Mouse (Mus musculus) gastrocnemius, postnatal 36 days (tissue): ENCODE measurements around the gene Ipp. TPM values are rescaled to one million over a fixed set of nuclear protein-coding genes. Genes with fewer than 3 reads are reported as not detected.
A peak's percentile ranks its signal among the peaks of the same experiment; 100 is the strongest.

Experiments
- DNase-seq, 2 experiments: peaks; one replicate each; pipeline ENCODE4 v3.0.0; 2022
- intact Hi-C: fragments of 180-260 bp; cut with DNase I; formaldehyde crosslinking; loops from one replicate; pipeline ENCODE4 v1.15.1; 2025
- total RNA-seq, 2 experiments: library from RNA; stranded (reverse); gene quantifications; 2 replicates each; pipeline ENCODE4 v1.2.3; 2021

The Ipp gene
- total RNA-seq, 2 experiments from 2014 or later = 13.8 to 14.6 TPM

DNA sequence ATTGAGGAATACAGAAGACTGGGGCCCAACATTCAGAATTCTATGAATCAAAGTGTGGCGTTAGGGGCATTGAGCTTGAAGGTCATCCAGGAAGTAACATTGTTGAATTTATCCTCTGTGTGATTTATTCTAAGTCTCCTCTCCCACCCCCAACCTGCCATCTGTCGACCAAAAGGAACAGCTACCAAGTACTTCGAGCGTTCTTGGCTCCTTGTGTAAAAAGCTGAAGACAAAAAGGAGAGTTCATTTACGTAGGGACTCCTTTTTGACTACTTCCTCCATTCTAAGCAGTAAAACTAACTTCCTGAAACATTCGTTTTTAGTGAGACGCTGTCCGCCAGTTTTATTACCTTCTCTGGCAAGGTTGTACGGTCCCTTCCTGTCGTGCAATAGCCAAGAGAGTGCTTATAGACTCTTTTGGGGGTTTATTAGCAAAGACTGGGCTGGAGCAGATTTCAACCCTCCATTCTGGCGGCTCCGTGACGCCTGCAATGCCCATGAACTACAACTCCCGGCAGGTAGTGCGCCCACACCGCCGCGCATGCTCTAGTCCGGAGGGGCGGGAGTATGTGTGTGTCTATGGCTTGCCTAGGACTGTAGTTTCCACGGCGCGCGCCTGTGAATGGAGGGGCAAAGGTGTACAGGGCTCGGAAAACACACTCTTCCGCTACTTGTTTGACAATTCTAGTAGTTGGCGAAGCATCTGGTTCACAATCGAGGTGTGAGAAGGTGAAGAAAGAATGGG, 49.4 kb downstream of the Ipp start:
- peak; percentile 90 to 92 for DNase-seq
- intact Hi-C loops = loop anchor here (1.0 kb wide), 1 partner anchor 41 kb away; no protein-coding TSS in a partner anchor

DNA sequence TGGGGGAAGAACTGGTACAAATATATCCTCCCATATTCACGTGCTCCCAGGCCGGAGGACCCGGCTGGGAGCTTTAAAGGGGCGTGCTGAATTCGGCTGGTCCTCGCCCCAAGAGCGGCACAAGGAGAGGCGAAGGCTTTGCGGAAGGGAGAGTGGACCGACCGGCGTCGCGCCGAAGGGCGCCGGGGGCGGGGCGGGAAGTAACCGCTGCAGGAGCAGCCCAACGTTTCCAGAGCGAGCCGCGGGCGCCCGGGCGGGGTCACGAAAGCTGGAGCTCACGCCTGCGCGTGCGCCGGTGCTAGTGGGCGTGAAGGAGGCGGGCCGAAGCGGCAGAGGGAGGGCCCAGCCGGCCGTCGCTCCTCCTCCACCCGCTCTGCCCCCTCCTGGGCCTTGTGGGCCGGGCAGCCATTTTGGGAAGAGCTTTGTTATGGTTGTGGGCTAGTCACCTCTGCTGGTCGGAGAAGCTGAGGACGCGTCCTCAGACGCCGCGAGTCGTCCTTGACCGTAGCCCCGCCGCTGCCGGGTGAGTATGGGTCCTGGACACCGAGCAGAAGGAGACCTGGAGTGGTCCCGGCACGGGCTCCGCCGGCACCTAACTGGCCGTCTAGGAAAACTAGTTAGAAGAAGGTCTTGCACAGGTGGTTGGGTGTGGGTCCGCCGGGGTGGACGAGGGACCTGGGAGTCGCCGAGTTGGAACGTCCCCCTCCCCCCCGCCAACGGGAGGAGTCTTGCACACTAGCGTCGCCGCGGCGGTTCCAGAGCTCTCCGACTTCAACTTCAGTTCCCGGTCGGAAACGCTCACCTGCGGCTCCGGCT, 50.2 kb downstream of the Ipp start, which contains the start of gene Gpbp1l1:
TSS of gene Gpbp1l1 (plus strand) at position 353 of the 816 bp plus-strand sequence.
- intact Hi-C loops = loop anchor here (1.0 kb wide), 1 partner anchor 40 kb away; no protein-coding TSS in a partner anchor
- DNase-seq = peak; percentile 97 to 98

DNA sequence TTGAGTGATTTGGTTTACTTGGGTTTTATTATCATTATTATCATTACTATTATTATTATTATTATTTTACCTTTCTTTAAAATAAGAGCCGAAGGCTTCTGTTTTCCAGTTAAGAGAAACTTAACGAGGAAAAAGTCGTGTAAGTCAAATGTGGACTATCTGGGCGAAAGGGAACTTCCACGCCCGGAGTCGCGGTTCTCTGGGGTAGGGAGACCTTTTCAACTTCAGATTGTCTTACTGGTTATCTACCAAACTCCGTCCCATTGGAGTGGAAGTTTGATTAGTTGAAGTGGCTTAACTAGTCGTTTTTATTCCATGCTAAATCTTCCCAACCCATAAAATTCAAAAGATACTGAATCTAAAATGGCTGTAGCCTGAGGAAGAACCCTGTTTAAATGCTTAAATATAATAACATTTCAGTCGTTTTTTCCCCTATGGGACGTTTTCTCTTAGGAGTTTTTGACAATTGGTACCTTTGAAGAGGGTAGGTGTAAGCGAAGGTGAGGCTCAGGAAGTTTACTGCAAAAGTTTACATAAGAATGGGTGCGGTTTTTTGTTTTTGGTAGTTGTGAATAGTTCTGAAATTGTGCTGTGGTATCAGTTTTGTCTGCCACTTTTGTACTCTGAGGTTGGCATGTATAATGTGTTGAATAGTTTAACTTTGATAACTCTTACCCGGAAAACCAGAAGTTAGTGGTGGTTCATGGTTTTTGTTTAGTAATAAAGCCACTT, 51.0 kb downstream of the Ipp start:
- intact Hi-C loops = no loop called here
- DNase-seq = no peak

Other genes starting within 250 kb of the Ipp start
- 10 to 100 TPM; 81.2 to 85.0 TPM for gene Mast2, start 43.4 kb upstream of the Ipp start, total RNA-seq
- gene Tmem69, start 48.4 kb downstream of the Ipp start, total RNA-seq = 10 to 100 TPM; 15.2 to 17.7 TPM
- 10 to 100 TPM; 29.6 to 33.9 TPM for gene Gpbp1l1, start 50.1 kb downstream of the Ipp start, total RNA-seq
- gene Ccdc17, start 89.1 kb downstream of the Ipp start, total RNA-seq = 1 to 10 TPM; 1.6 to 2.2 TPM
- 10 to 100 TPM in 1 of 2 experiments, 1 to 10 TPM in 1; 9.8 to 12.4 TPM for gene Nasp, start 120.4 kb downstream of the Ipp start, total RNA-seq
- gene Akr1a1, start 144.1 kb downstream of the Ipp start, total RNA-seq = 100 to 1,000 TPM; 169 to 180 TPM
- gene Prdx1, start 178.0 kb downstream of the Ipp start, total RNA-seq = 100 to 1,000 TPM; 190 to 226 TPM
- gene Mmachc, start 200.9 kb downstream of the Ipp start, total RNA-seq = 10 to 100 TPM; 30.3 to 32.5 TPM
- 1 to 10 TPM; 2.0 to 2.2 TPM for gene Ccdc163, start 201.0 kb downstream of the Ipp start, total RNA-seq
- gene Tesk2, start 213.4 kb downstream of the Ipp start, total RNA-seq = 1 to 10 TPM; 1.7 to 2.0 TPM